ENCODE assay signal across 24 mouse cellular contexts in the genomic region with DNA sequence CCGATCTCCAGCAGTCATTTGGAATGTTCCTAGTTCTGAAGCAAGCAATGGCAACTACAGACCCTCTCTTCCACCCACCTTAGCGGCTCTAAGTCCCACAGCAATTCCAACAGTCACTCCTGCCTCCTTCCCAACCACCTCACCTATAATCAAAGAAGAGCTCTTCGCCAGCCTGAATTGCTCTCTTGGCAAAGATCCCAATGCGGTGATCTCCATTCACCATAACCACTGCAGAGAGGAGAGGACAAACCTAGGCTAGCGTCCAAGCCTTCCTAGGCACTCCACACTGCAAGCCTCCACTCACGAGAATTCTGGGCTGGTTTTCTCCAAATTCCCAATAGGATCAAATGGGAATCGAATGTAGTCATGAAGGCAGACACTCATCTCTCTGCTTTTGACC. TPM values are rescaled to one million over a fixed set of nuclear protein-coding genes. Genes with fewer than 3 reads are reported as not detected.
"Had no signal": no experiment of that assay in that cellular context is flagged by ENCODE, and none has a peak within 500 bp of the region (broad histone marks: within the 10 kb centered on the region; RNA-seq: fewer than 3 reads in every experiment).

No protein-coding gene starts in this region.

- H3K9me3 ChIP-seq: kidney, embryonic 15.5 days; limb, embryonic 10.5 days; limb, embryonic 13.5 days; liver, embryonic 12.5 days; liver, embryonic 15.5 days; lung, embryonic 15.5 days; megakaryocyte, embryonic 14.5 days; midbrain, embryonic 10.5 days; midbrain, embryonic 13.5 days; neural tube, embryonic 13.5 days had no signal

- H3K9ac ChIP-seq: kidney, embryonic 15.5 days; limb, embryonic 13.5 days; liver, embryonic 12.5 days; liver, embryonic 15.5 days; lung, embryonic 15.5 days; midbrain, embryonic 13.5 days; neural tube, embryonic 13.5 days had no signal

- H3K27ac ChIP-seq: limb, embryonic 10.5 days; limb, embryonic 13.5 days; liver, embryonic 15.5 days; lung, embryonic 15.5 days; midbrain, embryonic 10.5 days; midbrain, embryonic 13.5 days; neural tube, embryonic 13.5 days had no signal

- H3K4me2 ChIP-seq: kidney, embryonic 15.5 days; limb, embryonic 13.5 days; liver, embryonic 12.5 days; liver, embryonic 15.5 days; lung, embryonic 15.5 days; midbrain, embryonic 13.5 days; neural tube, embryonic 13.5 days had no signal

- H3K4me3 ChIP-seq: kidney, embryonic 15.5 days; limb, embryonic 10.5 days; limb, embryonic 13.5 days; liver, embryonic 12.5 days; liver, embryonic 15.5 days; lung, embryonic 15.5 days; megakaryocyte, embryonic 14.5 days; midbrain, embryonic 10.5 days; midbrain, embryonic 13.5 days; myocyte; neural tube, embryonic 13.5 days had no signal

- H3K27me3 ChIP-seq: kidney, embryonic 15.5 days; limb, embryonic 13.5 days; liver, embryonic 12.5 days; liver, embryonic 15.5 days; lung, embryonic 15.5 days; midbrain, embryonic 13.5 days; neural tube, embryonic 13.5 days had no signal

- ATAC-seq: liver, embryonic 12.5 days; midbrain, embryonic 13.5 days; midbrain, embryonic 16.5 days had no signal

- DNase-seq: kidney, postnatal 10 days; kidney, postnatal 4 days; liver; lung, adult 18-20 months; lung, postnatal 10 days; lung, postnatal 36 days; retina, postnatal 1 day; right cerebral cortex, postnatal 25 days; thymus, adult 18-20 months; thymus, postnatal 36 days had no signal

RNA-seq across cellular contexts. Expression of gene Ccr10, which starts 17.8 kb away (rescaled TPM):
- total RNA-seq: neutrophil, adult 5-6 weeks had no signal
- polyA plus RNA-seq: limb, embryonic 10.5 days had no signal

RNA-seq across cellular contexts. Expression of gene Cntnap1, which starts 22.8 kb away (rescaled TPM):
- total RNA-seq: neutrophil, adult 5-6 weeks had no signal

RNA-seq across cellular contexts. Expression of gene Tubg2, which starts 37.4 kb away (rescaled TPM):
- total RNA-seq: monocyte, adult 5-6 weeks had no signal
